Mouse (Mus musculus) heart, postnatal 4 days (tissue): ENCODE measurements around the gene Zdhhc5. TPM values are rescaled to one million over a fixed set of nuclear protein-coding genes. Genes with fewer than 3 reads are reported as not detected.
A peak's percentile ranks its signal among the peaks of the same experiment; 100 is the strongest.

Source experiments
- DNase-seq: peaks from one replicate; pipeline ENCODE4 v3.0.0; 2021
- total RNA-seq, 2 experiments: library from RNA; stranded (reverse); gene quantifications; 2 replicates each; pipeline ENCODE4 v1.2.3; 2021

Zdhhc5 gene
- 10 to 100 TPM; 73.9 to 74.2 TPM for total RNA-seq

DNA sequence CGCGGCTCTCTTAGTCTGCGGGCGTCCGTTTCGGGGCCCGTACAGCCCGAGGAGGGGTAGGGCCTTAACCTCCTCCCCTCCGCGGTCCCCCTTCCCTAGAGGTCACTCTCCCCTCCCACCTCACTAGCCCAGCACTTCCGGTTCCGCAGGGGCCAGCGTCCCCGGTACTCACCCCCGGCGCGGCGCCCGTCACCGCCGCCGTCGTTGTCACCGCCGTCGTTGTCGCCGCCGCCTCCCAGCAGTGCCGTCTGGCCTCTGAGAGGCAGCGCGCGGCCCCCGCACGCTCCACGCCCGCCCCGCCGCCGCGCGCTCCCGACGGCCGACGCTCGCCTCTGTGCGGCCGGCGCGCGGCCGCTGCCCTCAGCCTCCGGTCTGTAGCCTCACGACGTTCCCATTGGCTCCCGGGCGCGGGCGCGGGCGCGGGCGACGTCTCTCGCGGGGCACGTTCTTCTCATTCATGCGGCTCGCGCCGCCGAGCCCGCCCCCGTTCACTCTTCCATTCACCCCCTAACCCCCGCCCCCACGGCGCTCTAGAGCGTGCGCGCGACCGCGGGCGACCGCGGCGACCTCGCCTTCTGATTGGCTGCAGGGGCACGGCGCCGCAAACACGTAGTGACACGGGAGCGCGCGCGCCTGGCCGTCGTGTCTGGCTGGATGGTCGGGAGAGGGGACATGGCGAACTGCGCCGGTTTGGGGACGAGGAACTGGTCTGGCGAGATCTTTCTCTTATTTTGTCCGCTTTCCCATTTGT is at the start of gene Zdhhc5:
Gene Zdhhc5, minus strand, starts transcription at position 370 of the 751 bp plus-strand sequence.
- DNase-seq = peak; percentile 99

DNA sequence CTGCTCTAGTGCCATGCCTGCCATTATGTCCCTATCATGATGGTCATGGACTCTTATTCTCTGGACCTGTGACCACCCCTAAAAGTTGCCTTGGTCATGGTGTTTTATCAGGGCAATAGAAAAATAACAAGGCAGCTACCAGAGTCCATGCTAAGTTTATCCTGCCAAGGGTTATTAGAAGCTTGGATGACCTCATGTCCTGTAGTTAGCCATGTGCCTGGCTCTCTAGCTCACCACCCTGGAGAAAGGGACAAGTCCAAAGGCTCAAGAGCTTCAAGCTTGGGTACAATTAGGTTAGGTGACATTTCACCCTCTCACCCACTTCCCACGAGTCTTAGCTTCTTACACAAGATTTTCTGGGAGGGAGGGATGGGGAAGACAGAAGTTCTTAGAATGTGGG is 47.8 kb upstream of the Zdhhc5 start:
- no peak for DNase-seq

DNA sequence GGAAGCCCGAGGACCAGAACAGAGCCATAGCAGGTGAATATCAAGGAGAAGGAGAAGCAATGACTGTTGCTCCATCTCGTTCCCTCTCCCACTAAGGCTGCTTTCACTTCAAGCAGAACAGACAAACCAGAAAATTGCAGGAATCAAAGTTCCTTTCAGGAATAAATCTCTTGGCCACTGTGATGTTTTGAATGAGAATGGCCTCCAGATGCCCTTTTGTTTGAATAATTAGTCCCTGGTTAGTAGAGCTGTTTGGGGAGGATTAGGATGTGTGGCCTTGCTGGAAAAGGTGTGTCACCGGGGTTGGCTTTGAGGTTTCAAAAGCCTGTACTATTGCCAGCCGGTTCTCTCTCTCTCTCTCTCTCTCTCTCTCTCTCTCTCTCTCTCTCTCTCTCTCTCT is 47.3 kb upstream of the Zdhhc5 start:
- DNase-seq = no peak

DNA sequence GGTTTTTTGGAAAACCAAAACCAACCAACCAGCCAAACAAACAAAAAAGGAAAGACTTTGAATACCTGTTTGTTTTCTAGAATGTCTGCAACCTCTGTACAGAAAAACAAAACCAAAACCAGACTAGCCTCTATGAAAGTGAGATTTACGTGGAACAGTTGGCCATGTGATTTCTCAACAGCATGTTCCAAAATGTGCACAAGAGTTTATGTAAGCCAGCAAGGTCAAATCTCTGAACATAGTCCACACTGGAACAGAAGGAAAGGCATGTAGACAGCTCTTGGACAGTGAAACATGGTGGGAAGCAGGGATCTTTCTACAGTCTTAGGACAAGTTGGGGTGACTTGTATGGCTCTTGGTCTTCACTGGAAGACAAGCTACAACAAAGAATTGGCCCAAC is 46.9 kb upstream of the Zdhhc5 start:
- DNase-seq = no peak

DNA sequence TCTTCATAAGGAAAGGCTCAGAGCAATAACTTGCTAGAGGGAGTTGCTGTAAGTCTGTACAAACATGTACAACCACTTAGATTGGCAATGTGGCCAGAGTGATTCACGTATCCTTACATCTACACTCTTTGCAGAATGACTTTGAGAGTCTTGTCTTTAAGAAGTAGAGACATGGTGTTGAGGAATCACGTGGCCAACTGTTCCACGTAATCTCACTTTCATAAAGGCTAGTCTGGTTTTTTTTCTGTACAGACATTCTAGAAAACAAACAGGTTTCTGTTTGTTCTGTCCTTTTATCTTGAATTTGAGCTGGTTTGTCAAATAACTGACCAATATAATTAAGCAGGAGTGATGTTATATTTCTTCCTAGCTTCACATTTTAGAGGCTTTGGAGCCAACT is 46.3 kb upstream of the Zdhhc5 start:
- no peak for DNase-seq

DNA sequence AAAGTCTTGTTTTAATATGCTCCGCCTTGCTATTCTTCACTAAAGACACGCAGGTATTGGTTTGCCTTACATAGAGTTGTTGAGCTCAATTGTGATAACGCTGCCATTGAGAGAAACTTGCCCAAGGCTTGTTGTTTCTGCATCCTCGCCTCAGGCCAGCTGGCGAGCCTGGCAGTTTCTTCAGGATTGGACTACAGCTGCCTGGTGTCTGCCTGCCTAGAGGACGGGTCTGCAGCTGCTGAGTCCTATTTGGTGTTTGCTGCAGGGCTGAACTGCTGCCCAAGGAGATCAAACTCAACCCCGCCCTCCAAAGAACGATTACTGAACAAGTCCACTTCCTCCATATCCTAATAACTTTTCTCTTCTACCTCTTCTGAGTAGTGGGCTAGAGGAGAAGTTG is 45.8 kb upstream of the Zdhhc5 start:
- DNase-seq = no peak

DNA sequence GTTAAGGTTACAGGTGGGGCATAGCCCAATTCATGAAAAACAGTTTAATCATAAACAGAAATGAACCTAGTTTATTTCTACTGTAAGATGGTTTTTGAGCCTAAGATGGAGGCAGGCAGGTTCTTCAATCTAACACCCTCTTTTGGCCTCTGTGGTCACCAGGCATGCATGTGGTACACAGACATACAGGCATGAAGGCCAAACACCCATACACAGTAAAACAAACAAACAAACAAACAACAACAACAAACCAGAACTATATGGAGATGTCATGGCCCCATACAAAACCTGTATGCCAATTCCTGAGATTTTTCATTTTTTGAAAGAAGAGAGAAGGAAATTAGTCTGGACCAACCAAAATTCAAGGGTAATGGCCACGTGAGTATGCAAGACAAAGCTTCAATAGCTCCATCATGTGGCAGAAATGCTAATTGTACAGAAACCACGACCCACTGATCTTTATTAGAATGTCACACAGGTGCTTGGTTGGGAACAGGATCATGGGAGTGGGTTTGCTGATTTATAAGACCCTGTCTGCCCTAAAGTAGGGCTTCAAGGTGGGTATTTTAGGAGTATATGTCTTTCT is 43.7 kb upstream of the Zdhhc5 start:
- peak; percentile 56 for DNase-seq

DNA sequence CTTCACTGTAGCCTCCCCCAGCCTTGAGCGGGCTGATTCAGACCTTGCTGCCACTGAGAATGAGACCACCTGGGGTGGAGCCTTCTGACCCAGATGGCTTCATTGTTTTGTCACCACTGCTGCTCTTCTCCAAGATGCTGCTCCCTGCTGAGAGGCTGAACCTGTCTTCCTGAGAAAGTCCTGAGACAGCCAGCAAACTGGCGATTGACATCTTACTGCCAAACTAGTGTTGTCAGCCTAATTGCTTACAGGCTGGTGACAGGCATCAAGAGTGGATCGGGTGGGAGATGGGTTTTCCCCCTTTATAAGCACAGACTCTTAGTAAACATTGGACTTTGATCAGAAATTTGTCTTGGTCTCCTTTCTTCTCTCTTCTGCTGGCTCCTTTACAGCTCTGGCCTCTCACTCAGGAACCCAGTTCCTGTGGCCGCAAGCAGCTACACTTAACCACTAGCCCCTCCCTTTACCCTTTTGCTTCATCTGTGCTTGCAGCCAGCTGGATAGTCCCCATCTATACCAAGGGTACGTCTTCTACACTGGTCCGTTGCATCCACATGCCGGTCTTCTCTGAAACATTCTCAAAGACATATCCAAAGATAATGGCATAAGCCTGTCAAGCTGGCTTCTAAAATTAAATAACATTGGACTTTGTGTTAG is 42.2 kb upstream of the Zdhhc5 start:
- DNase-seq = no peak

DNA sequence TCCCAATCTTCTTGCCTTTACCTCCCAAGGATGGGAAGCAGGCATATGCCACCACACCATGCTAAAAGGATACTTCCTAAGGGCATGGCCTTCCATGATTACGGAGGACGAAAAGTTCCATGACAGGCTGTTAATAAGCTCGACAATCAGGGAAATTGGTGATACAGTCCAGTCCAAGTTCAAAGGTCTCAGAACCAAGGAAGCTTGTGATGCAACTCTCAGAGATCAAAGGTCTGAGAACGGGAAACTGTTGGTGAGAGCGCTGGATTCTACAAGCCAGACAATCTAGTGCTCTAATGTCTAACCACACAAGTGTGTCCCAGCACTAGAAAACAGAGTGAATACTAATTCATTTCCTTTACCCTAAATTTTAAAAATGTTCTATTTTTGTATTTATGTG is 41.3 kb upstream of the Zdhhc5 start:
- no peak for DNase-seq

DNA sequence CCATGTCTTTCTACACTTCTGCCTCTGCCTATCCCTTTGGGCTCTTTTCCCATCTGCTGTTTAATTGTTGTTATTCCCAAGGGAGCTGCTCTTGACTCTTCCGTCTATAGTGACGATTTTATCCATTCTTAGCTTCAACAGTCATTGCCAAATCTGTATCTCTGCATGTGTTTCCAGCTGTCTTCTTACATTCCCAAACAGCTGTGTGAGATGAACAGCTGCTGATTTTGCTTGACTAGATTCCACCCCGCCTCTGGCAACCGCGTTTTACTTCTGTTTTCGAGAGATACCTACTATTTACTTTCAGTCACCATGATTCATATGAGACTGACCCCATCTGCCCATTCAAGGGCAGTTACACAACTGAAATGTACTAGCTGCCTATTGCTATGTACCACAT is 35.1 kb upstream of the Zdhhc5 start:
- peak; percentile 32 for DNase-seq

DNA sequence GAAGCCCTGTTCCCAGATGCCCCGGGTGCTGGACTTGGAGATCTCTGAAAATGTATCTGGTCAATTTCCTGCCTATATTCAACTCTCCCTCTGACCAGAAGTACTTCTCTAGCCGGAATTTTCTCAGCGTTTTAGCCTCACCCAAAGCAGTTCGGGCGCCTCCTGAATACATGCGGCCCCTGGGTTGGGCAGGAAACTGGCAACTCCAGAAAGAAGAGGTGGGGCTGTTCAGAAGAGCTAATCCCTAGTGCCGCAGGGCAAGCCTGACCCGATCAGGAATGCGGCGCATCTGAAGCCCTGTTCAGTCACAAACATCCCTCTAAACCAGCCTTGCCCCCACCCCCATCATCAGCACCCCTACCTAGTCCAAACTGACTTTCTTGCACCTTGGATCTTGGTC is 29.1 kb upstream of the Zdhhc5 start:
- peak; percentile 36 for DNase-seq

DNA sequence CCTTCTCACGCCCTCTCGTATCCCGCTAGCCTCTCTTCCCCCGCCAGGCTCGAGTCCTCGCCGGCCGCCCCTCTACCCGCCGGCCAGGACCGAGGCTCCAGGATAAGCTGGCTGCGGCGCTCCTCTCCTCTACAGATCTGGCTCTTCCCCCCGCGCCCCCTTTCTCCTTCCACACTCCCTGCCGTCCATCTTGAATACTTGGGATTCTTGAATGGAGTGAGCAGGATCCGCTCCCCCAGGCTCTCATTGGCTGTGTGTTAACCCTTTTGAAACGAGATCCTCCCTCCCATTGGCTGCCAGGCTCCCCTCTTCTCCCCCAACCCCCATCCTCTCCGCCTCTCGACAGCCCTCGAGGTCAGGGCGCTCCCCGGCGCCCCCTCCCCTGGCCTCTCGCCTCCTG is 28.6 kb upstream of the Zdhhc5 start, which contains the start of gene Gm19426:
Gene Gm19426, minus strand, starts transcription at position 95 of the 400 bp plus-strand sequence.
- peak; percentile 88 for DNase-seq

DNA sequence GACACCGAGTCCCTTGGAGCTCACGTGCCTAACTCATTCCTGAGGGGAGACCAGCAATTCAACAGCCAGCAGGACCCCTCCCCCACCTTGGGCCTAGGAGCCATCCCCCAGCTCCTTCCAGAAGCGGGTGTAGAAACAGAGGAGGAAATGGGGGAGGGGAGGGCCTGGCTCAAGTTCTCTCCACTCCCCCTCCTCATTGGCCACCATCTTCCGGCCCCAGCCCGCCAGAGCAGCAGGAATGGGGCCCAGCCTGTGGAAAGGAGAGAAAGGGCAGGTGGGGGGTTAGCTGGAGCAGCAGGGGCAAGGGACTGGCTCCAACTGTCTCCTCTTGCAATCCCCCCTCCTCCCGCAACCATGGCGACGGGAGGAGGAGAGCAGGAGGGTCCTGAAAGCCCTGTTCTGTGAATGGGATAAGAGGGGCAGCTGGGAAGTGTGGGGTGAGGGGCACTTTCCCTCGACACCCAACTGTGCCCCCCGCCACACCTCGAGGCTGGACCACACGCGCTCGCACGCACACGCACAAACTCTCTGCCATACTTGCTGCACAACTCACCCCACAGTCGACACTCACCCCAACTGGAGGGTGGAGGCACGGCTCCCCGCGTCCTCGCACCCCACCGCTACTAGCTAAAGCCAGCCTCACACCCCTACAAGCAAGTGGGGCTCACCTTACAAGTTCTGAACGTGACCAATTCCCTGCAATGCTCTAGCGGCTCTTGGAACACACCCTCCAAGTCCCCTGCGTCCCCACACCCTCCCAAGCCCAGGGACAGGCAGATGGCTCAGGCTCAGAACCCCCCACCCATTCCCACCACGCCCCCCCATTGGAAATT is 27.7 kb upstream of the Zdhhc5 start:
- DNase-seq = peak; percentile 59

DNA sequence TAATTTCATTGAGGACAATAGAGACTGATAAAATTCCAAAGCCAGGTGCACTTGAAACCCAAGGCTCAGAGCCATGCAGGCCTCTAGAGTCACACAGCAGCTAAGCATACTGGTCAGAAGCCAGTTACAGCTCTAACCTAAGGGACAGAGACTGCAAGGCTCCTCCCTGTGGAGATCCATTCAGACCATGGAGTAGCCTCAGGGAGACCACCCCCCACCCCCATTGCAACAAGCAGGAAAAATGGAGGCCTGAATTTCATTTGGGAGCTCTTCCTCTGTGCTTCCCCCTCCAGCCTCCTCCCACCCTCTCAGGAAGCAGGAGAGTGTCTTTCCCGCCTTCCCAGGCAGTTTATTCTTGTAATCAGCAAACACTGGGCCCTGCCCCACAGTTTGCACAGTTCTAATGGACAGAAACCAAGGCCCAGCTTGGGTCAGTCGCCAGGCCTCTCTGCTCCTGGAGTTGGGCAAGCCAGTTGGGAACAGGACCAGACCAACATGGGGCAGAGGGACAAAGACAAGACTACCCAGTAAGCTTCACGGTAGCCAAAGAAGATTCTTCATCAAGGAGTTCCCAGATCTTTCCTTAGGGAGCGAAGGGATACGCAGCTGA is 27.0 kb upstream of the Zdhhc5 start:
- peak; percentile 34 for DNase-seq

DNA sequence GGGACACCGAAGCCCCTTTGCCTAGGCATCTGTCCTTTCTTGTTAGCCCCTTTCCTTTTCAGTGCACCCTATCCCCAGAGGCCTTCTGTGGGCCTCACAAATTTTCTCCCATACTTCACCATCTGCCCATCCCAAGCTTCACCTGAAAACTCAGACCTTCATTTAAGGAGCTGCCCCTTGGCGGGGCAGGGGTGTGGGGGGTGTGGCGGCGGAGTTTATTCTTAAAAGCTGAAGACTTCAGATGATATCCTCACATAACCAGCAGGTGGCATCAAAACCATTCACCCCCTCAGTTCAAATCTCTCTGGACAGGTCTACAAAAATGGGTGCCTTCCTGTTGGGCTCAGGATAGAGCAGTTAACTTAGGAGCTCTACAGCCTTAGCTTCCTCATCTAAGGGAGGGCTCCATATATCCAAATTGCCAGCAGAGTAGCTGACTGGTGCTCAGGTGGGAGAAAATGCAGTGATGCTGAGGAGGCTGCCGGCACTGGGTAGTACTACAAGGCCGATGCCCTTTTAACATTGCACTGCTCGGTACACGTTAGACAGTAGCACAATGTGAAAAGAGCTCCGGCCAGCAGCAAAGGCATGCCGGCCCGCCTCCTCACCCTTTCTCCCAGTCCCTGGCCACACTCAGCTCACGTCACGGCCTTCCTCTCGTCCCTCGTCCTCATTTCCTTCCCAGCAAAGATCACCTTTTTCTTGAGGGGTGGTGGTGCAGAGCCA is 25.8 kb upstream of the Zdhhc5 start:
- peak; percentile 46 for DNase-seq

DNA sequence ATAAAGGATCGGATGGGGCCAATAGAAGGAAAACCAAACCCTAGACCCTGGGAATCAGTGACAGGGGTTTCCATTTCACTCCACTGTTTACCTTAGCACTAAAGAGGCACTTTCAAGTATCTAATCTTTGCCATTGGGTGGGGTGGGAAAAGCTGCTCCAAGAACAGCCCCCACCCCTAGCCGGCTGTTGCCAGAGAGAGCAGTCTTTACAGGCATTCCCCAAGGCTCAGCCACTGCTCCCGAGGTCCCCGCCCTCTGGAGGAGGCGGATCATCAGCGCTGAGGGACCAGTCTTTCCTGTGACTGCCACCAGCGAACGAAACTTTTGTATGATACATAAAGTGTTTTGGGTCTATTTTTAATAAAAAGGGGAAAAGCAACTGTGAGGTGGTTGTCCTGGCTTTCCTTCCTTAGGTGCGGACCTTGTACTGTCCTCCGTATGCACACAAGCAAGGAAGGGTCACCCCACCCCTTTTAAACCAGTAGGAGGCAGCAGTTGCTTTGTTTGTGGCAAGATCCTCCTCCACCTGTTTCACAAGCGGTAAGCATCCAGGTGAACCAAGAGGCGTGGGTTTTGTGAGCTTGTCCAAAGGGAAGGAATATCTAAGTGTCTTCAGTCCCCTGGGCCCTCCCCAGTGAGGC is 23.4 kb upstream of the Zdhhc5 start:
- DNase-seq = peak; percentile 51

DNA sequence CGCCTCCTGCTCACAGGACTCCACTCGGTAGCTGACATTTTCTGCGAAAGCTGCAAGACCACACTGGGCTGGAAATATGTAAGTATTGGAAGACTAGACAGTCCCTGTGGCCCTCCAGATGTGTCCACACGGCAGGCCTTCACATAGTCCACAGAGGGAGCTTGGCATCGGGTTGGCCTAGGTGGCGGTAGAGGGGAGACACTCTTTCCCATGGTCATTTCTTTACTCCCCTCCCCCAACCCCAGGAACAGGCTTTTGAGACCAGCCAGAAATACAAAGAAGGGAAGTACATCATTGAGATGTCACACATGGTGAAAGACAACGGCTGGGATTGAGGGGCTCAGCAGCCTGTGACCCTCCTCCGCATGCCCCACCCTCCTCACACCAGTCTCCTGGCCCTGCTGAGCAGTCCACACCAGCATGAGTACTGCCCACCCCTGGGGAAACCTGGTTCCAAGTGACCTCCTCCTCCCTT is 22.5 kb upstream of the Zdhhc5 start:
- peak; percentile 54 for DNase-seq

DNA sequence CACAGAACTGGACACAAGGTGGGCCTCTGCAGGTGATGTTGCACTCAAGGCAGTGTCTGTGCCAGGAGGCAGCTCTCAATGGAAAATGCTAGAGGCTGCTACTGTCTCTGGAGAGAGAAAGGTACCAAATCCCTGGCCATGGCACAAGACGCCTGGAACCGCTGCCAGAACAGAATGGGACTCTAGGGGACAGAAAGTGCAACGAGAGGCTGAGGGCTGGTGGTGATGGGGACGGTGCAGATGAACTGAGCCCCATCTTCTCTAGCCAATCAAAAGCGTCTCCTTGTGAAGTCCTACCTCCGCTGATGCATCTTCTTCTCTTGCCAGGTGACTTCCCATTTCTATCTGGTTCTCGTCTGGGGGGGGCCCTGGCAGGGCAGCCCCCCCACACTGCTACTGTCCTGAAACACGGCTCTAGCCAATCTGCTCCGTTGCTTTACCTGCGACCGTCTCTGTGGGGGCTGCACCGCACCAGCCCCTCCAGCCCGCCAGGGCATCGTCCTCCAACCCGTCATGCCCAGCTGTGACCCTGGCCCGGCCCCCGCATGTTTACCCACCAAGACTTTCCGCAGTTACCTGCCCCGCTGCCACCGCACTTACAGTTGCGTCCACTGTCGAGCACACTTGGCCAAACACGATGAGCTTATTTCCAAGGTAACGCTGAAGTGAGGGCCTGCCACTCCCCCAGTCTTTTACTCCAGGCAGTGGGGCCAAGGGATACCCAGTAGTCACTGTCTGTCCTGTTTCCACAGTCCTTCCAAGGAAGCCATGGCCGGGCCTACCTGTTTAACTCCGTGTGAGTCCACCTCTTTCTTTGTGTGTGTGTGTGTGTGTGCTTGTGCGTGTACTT is 21.6 kb upstream of the Zdhhc5 start:
- no peak for DNase-seq

DNA sequence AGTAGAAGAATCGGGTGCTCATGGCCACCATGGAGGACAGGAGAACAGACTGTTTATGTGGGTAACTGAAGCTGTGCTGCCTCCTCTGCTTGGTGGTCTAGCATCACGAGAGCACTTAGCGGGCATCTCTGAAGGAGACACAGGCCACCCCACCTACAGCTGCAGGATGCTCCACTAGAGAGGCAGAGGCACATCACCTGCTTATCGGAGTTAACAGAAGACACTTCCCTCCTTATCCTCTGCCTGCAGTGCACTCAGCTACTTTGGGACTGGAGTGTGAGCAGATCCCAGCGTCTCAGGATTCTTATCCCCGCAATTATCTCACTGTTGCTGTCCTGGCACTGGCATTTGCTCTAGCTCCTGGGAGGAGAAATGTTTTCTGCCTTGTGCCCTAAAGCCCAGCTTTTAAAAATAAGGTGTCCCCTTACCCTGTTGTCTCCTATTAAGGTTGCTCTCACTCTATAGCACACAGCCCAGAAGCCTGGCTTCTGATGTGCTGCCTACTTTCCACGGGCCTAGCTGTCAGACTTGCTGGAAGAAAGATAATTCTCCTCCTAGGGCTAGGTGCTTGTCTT is 20.5 kb upstream of the Zdhhc5 start:
- DNase-seq = no peak

DNA sequence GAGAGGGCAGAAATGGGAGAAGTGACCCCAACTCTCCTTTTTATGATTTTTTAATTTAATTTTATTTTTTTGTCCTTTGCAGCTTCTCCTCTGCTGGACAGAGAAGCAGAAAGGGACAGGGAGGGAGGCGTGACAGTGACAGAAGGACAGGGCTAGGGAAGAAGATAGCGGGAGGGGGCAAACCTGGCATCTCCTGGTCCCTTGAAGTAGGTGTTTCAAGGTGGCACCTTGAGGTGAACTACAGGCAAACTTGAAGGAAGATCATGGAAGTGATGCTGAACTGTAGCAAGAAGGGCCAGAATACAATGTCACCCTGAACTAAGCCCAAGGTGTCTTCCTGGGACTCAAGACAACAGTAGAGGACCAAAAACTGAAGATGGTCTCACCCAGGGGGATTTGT is 19.9 kb upstream of the Zdhhc5 start:
- DNase-seq = no peak
